In the genomic region with DNA sequence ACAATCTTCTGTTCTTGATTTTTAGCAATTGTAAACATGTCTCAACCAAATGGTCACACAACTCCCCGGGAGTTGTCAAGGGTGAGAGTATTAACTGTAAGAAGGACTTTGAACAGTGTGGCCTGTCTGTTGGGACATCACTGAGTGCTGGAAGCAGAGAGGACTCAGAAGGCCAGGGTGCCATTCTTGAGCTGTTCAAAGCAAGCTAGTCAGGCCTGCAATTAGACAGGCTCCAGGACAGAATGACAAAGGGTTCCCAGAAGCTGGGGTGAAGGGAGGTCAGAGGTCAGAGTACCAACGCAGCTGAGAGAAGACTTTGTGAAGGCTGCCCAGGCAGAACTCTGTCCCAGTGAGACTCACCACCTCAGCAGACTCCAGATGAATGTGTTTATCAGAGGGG, we compare ENCODE assay signal across 24 mouse cellular contexts. TPM values are rescaled to one million over a fixed set of nuclear protein-coding genes. Genes with fewer than 3 reads are reported as not detected.
A peak's percentile ranks its signal among the peaks of the same experiment; 100 is the strongest.
DNase-seq lines count a peak whose midpoint lies in the region; ATAC-seq and TF ChIP-seq lines count a peak whose summit lies in the region.
"Had no signal": no experiment of that assay in that cellular context is flagged by ENCODE, and none has a peak within 500 bp of the region (broad histone marks: within the 10 kb centered on the region; RNA-seq: fewer than 3 reads in every experiment).

No protein-coding gene starts in this region.

- TF ChIP-seq POLR2A in liver, adult 2 months (IDR thresholded peaks at IDR 0.05; ENCODE audit: extremely low read depth, insufficient read depth, low read length): no peak

- H3K4me1 ChIP-seq in liver, adult 2 months (ENCODE audit: control insufficient read depth, insufficient read depth, low read length): peaks cover 2% of the 10 kb centered on the region; the same call in 1 of the 2 replicates
- no peaks in the 10 kb centered on the region for H3K4me1 ChIP-seq in liver, postnatal 0 days (ENCODE audit: insufficient read depth)
- H3K4me1 ChIP-seq: embryonic facial prominence, embryonic 15.5 days; midbrain, embryonic 12.5 days; stomach, embryonic 15.5 days had no signal

- no peaks in the 10 kb centered on the region for H3K9me3 ChIP-seq in liver, postnatal 0 days (ENCODE audit: low read length)
- H3K9me3 ChIP-seq: embryonic facial prominence, embryonic 15.5 days; heart, embryonic 12.5 days; midbrain, embryonic 12.5 days; stomach, embryonic 15.5 days had no signal

- TF ChIP-seq CTCF in liver, adult 2 months (IDR thresholded peaks at IDR 0.05; ENCODE audit: low read depth, low read length): no peak
- no peak for TF ChIP-seq CTCF in liver, postnatal 0 days (IDR thresholded peaks at IDR 0.05; ENCODE audit: low read depth)

- H3K4me3 ChIP-seq in liver, adult 2 months (ENCODE audit: insufficient read depth, low read depth, low read length): no peak overlapping the region
- no peak overlapping the region for H3K4me3 ChIP-seq in liver, postnatal 0 days (ENCODE audit: low read depth, low read length)
- H3K4me3 ChIP-seq: embryonic facial prominence, embryonic 15.5 days; heart, embryonic 12.5 days; midbrain, embryonic 12.5 days; stomach, embryonic 15.5 days had no signal

- no peaks in the 10 kb centered on the region for H3K27me3 ChIP-seq in liver, adult 2 months (ENCODE audit: control insufficient read depth, insufficient read depth, low read length)
- H3K27me3 ChIP-seq in liver, postnatal 0 days (ENCODE audit: insufficient read depth, low read length): no peaks in the 10 kb centered on the region
- H3K27me3 ChIP-seq: stomach, embryonic 15.5 days had no signal

- peak; percentile 75 for DNase-seq in liver, adult 2 months (ENCODE audit: extremely low read depth, low read depth, low spot score)
- DNase-seq in liver, postnatal 0 days: no peak
- peak; percentile 46 for DNase-seq in embryo, embryonic 10.5 days (ENCODE audit: low spot score)
- peak; percentile 48 to 52 for DNase-seq in kidney, adult 8-10 months
- peak; percentile 24 for DNase-seq in retina, postnatal 1 day
- no peak for DNase-seq in thymus, postnatal 4 days
- DNase-seq in lung, postnatal 10 days: no peak
- DNase-seq: adrenal gland, adult 2 months; B cell, adult 2 months; cerebellum, adult 9-10 months; forebrain, postnatal 0 days; heart, postnatal 14 days; left cerebral cortex, postnatal 4 days; liver; lung, embryonic 14.5 days; right cerebral cortex, postnatal 25 days; thymus, adult 2 months had no signal

- no peak for TF ChIP-seq EP300 in liver, postnatal 0 days (IDR thresholded peaks at IDR 0.05; ENCODE audit: low read depth)

- H3K36me3 ChIP-seq in liver, adult 2 months (ENCODE audit: control insufficient read depth, insufficient read depth, low read length): no peaks in the 10 kb centered on the region
- H3K36me3 ChIP-seq in liver, postnatal 0 days (replicated peaks; ENCODE audit: insufficient read depth, low read length): no peaks in the 10 kb centered on the region
- H3K36me3 ChIP-seq: embryonic facial prominence, embryonic 15.5 days; heart, embryonic 12.5 days; midbrain, embryonic 12.5 days; stomach, embryonic 15.5 days had no signal

- no peak overlapping the region for H3K9ac ChIP-seq in liver, adult 2 months (ENCODE audit: low read depth, low read length)
- no peak overlapping the region for H3K9ac ChIP-seq in liver, postnatal 0 days (replicated peaks)
- H3K9ac ChIP-seq: embryonic facial prominence, embryonic 15.5 days; forebrain, postnatal 0 days; heart, embryonic 12.5 days; hindbrain, embryonic 14.5 days; lung, embryonic 14.5 days; midbrain, embryonic 12.5 days; stomach, embryonic 15.5 days had no signal

- H3K79me2 ChIP-seq in liver, adult 2 months (ENCODE audit: control insufficient read depth, insufficient read depth, low read length): no peaks in the 10 kb centered on the region

- H3K4me2 ChIP-seq in liver, postnatal 0 days (ENCODE audit: low read depth, low read length): no peak overlapping the region
- H3K4me2 ChIP-seq: embryonic facial prominence, embryonic 15.5 days; hindbrain, embryonic 14.5 days; lung, embryonic 14.5 days; midbrain, embryonic 12.5 days; stomach, embryonic 15.5 days had no signal

- WGBS in liver, adult 2 months: 13% methylated on average over 2 of the region's 2 CpGs
- WGBS in liver, postnatal 0 days (ENCODE audit: insufficient replicate concordance): 42% methylated on average over 2 of the region's 2 CpGs

- H3K27ac ChIP-seq in liver, adult 2 months (replicated peaks; ENCODE audit: insufficient read depth, low read depth, low read length): peak overlapping the region; percentile 2; the same call in 1 of the 2 replicates
- no peak overlapping the region for H3K27ac ChIP-seq in liver, postnatal 0 days (ENCODE audit: low read depth)
- H3K27ac ChIP-seq: embryonic facial prominence, embryonic 15.5 days; hindbrain, embryonic 14.5 days; macrophage; midbrain, embryonic 12.5 days; stomach, embryonic 15.5 days had no signal

- no peak for ATAC-seq in liver, postnatal 0 days
- ATAC-seq: forebrain, postnatal 0 days had no signal

RNA-seq across cellular contexts. Expression of gene Hpdl, which starts 17.5 kb away (rescaled TPM):
- total RNA-seq in liver, adult 2 months (2014; rRNA removed): 0.18 TPM in 1 of 2 replicates, not detected in the other
- polyA plus RNA-seq in liver, adult 2 months (2012; rRNA removed): 0.11 and 0.15 TPM in 2 replicates
- 0.22 TPM in 1 of 2 replicates, not detected in the other for polyA plus RNA-seq in liver, postnatal 0 days (2015; fragmentation: Nextera tagmentation; extraction: Ambion mirVana)
- polyA plus RNA-seq: macrophage had no signal

RNA-seq across cellular contexts. Expression of gene Mutyh, which starts 31.5 kb away (rescaled TPM):
- total RNA-seq in liver, adult 2 months (2014; rRNA removed): 0.28 and 1.5 TPM in 2 replicates
- 0.29 and 1.2 TPM in 2 replicates for polyA plus RNA-seq in liver, adult 2 months (2012; rRNA removed)
- polyA plus RNA-seq in liver, postnatal 0 days (2015; fragmentation: Nextera tagmentation; extraction: Ambion mirVana): 1.4 and 1.7 TPM in 2 replicates

RNA-seq across cellular contexts. Expression of gene Toe1, which starts 31.6 kb away (rescaled TPM):
- 11.4 and 11.7 TPM in 2 replicates for total RNA-seq in liver, adult 2 months (2014; rRNA removed)
- 8.1 and 10.9 TPM in 2 replicates for polyA plus RNA-seq in liver, adult 2 months (2012; rRNA removed)
- 9.2 and 9.3 TPM in 2 replicates for polyA plus RNA-seq in liver, postnatal 0 days (2015; fragmentation: Nextera tagmentation; extraction: Ambion mirVana)

RNA-seq across cellular contexts. Expression of gene Zswim5, which starts 38.2 kb away (rescaled TPM):
- 0.65 and 0.87 TPM in 2 replicates for total RNA-seq in liver, adult 2 months (2014; rRNA removed)
- 1.1 and 1.2 TPM in 2 replicates for polyA plus RNA-seq in liver, adult 2 months (2012; rRNA removed)
- 0.06 TPM in 2 replicates for polyA plus RNA-seq in liver, postnatal 0 days (2015; fragmentation: Nextera tagmentation; extraction: Ambion mirVana)
- total RNA-seq: granulocyte monocyte progenitor cell, adult 5-6 weeks had no signal

Comparison
In these comparisons a context has a peak if more than half of its experiments do, and no peak if none do; other contexts are left out.
1. DNase-seq: peak in liver, adult 2 months (single experiment), embryo, embryonic 10.5 days (single experiment), kidney, adult 8-10 months (2 of 2) and retina, postnatal 1 day (single experiment); none in liver, postnatal 0 days (single experiment), thymus, postnatal 4 days (single experiment) and lung, postnatal 10 days (single experiment).